Mouse (Mus musculus) adrenal gland, postnatal 25 days (tissue): Measurements from ENCODE around the gene Mia2. TPM values are rescaled to one million over a fixed set of nuclear protein-coding genes. Genes with fewer than 3 reads are reported as not detected.
"Not testable (repeated sequence)": the region's sequence is repeated elsewhere in the genome, so short reads cannot be mapped to it uniquely, and the experiment has no call there.

Experiments used
- DNase-seq: peaks from one replicate; pipeline ENCODE4 v3.0.0; 2021; ENCODE audit warnings: mixed read lengths
- total RNA-seq: library from RNA; stranded (reverse); gene quantifications from 2 replicates; pipeline ENCODE4 v1.2.3, GENCODE M21; 2021

Gene Mia2
- total RNA-seq, 1 experiment from 2014 or later: 165 TPM

DNA sequence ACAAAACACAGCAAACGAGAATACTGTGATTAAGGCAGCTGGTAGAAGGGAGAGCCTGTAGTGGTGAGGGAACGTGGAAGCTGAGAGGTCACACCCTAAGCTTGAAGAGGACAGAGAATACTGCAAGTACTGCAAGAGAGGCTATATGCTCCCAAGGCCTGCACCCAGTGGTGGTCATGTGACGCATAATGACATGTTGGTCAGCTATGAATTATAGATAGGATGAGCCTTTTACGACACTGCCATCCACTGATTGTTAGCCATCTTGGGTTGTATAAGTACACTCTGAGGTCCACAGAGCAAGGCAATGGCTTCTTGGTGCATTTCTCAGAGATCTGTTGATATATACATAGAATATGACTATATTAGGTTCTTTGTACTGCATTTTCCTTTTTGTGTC, 71.0 kb downstream of the Mia2 start:
- no peak for DNase-seq

DNA sequence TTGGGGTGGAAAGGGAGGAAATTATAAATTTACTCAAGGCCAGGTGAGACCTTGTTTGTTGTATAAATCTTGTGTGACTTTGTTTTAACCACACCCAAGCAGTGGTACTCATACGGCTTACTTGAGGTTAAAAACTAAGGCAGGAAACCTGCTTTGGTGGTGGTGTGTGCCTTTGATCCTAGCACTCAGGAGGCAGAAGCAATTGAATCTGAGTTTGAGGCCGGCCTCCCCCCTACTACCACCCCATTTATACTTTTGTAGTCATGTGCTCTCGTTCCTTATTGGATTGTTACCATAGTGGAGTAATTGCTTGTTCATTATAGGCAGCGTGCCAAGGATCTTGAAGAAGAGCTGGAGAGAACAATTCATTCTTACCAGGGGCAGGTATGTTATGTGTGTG, 74.3 kb downstream of the Mia2 start:
- DNase-seq: no peak

DNA sequence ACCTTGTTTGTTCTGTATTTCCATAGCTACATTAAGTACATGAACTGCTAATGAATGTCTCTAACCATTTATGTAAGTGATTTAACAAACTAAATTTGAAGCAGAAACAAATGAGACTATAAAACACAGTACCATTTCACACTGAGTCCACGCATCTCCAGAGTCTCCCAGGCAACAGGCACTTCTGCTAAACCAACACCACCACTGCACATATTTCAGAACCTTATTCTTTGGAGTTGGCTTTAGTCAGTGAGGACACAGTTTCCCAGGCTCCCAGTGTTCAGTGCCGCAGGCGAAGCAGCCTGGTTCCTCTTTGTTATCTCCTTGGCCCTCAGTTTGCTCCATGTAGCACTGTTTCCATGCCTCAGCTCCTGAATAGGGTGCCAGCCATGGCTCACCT, 82.2 kb downstream of the Mia2 start:
- no peak for DNase-seq

DNA sequence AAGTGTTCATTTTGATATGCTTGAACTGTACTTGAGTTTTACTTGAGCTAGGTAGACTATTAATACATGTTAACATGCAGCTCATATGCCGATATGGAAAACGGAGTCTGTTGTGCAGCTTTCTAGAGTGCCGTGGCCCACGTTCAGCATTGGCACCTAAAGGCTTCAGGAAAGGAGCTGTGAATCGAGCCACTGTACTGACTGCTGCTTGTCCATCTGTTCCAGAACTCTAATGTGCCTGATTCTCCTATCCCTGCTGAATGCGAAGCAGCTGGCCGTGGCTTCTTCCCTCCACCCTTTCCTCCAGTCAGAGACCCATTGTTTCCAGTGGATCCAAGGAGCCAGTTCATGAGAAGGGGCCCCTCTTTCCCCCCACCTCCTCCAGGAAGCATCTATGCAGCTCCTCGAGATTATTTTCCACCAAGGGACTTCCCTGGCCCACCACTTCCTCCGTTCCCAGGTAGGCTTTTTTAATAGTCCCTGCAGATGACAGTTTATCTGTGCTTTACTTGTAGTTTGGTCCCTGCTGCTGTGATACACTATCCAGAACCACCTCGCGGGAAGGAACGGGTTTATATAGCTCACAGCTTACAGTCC, 92.6 kb downstream of the Mia2 start:
- DNase-seq: no peak

DNA sequence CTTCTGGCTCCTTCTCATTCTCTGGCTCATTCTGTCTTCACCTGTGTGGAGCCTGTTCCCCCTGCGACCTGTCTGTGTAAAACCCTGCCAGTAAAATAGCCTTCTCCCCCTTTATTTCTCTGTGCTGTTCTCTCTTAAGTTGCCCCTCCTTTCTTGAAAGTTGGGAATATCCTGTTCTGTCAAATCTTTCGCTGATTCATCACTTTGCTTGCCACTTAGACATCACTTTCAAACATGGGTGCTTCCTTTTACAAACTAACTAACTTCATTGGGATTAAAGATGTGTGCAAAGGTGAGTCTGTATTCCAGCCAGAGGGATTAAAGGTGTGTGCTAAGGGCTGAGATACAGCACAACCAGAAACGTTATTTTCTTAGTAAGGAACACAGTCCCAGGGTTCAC, 98.0 kb downstream of the Mia2 start:
- no peak for DNase-seq

DNA sequence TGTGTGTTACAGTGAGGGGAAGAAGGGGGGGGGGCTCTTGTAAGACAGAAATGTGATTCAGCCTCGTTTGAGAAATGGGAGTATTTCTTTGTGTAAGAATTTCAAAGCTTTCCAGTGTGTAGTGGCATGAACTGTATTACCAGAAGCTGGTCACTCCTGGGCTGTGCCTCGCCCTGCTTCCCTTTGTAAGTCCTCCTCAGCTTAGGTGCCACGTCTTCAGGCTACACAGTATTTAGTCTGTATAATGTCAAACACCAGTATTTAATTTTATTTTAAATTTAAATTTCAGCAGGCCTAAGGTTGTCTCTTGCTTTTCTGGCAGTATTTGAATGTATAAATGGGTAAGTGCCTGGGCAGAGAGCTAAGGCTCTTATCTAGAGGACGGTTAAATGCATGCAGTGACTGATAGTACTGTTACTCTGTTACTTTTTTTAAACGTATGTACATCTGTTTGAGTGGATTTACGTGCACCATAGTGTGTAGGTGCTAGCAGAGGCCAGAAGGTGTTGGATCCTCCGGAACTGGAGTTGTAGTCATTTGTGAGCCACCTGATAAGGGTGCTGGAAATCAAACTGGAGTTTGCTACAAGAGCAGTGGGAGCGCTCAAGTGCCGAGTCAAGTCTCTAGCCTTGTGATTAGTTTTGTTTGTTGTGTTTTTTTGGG, 98.9 kb downstream of the Mia2 start:
- DNase-seq: no peak

DNA sequence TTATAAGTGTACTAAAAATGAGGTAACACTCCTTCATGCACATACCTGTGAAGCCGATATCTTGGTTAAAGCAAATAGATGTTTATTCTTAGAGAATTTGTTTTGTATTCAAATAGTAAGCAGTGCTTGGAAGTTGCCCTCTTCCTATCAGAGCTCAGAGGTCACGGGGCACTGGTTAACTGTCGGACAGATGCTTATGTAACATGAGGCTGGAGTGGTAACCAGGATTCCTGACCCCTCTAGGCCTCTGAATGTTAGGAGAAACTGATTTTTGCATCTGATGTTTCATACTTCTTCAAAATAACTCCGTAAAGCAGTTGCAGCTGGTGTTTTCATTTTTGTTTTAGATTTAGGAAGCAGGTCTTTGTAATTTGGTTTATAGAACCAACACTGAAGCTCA, 99.5 kb downstream of the Mia2 start:
- no peak for DNase-seq

DNA sequence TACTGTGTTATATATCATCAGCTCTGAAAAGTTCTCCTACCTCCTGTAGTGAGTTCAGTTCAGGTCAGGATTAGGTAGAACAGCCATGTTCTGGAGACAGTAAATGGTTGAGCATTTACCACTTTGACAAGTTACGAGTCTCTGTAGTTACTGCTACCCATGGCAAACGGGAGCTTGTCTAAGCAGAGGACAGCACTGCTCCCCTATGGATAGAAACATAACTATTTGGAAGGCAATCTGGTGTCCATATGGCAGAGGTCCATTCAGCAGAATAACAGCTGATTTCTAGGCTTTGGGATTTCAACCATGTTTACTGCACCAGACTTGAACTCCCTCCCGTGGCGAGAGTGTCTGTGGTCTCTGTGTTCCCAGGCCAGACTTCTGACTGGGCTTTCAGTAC, 100.3 kb downstream of the Mia2 start:
- DNase-seq: no peak

DNA sequence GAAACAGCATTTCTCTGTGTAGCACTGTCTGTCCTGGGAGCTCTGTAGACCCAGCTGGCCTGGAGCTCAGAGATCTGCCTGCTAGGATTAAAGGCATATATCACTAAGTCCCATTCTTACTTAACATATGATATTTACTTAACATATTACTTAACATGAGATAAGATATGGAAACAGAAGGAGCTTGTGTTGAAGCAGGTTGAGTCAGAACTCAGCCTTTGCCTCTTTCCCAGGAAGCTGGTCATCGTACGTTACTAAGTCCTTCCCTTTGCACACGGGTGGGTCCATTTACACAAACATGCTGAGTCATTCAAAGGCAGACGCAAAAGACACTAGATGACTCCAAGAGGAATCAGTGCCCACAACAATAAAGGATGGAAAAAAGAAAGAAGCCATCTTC, 103.2 kb downstream of the Mia2 start:
- no peak for DNase-seq

DNA sequence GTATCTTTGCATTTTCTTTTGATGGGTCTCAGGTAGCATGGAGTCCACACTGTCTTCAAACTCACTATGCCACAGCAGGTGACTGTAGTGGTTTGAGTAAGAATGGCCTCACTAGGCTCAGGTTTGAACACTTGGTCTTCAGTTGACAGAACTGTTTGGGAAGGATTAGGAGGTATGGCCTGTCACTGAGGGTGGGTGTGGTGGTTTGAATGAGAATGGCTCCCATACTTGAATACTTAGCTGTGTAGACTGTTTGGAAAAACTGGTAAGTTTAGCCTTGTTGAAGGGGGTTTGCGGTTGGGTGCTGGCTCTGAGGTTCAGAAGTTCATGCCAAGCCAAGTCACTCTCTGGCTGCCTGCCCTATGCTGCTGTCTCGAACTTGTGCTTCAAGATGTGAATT, 103.8 kb downstream of the Mia2 start:
- DNase-seq: no peak

DNA sequence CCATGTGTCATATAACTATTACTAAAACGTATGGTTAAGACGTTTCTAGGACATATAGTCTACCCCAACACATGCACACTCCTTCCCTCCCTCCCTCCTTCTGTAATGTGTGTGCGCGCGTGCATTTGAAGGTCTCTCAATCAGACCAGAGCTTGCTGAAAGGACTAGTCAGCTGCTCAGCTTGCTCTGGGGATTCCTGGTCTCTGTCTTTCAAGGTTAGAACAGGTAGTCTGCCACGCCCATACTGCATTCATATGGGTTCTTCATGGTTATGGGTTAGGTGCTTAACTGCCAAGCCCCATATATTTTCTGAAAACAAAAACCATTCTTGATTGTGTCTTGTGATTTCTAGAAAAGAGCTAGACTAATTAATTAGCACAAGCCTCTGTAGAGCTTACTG, 110.0 kb downstream of the Mia2 start:
- DNase-seq: no peak

DNA sequence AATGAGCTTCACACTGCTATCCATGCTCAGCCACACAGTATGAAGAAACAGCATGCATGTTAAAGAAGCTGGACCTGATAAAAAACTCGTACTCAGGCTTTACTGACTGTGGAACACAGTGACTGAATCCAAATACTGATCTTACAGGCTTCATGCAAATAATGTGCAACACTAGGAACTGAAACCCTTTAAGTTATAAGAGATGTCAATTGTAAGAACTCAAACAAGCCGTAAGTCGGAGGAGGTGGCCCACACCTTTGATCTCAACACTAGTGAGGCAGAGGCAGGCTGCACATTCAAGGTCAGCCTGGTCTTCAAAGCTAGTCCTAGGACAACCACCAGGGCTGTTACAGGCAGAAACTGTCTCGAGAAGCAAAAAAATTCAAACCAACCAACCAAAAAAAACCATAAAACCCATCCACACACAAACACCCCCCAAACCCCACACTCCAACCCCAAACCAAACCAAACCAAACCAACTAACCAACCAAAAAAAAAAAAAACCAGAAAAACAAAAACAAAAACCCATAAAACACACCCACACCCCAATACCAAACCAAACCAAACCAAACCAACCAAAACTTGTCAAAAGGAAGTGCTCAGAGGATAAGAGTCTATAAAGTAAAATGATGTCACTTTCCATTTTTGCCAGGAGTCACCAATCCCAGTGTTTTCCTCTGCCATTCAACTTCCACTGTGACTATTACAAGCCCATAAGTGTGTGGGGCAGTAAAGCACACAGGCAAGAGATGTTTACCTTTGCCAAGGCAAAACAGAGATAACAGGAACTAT, 110.8 kb downstream of the Mia2 start:
- no peak for DNase-seq

DNA sequence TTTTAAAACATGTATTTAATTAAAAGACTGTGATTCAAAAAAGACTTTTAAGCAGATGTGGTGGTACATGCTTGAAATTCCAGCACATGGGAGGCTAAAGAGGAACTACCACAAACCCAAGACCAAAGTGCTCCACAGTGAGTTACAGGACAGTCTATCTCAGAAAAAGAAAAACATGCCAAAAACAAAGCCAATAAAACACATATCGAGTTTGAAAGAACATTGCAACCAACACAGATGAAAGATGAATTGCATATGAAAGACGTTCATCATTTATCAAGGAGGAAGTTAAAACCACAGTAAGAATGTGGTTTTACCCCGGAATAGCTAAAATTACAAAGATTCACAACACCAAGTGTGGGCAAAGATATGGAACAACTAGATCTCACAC, 111.4 kb downstream of the Mia2 start:
- no peak for DNase-seq

DNA sequence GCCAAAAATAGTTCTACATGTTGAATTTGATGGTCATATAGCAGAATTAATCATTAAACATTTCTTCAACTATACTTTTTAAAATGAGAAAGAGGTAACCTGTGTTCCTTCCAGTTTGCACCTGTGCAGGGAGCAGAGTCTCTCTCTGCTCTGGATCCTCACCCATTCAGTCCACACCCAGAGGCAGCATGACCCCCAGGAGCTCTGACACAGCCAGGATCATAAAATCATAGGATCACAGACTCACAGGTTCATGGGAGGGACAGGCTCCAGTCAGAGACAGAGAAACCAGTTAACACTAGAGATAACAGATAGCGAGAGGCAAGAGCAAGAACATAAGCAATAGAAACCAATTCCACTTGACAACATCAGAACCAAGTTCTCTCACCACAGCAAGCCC, 112.2 kb downstream of the Mia2 start:
- DNase-seq: no peak

DNA sequence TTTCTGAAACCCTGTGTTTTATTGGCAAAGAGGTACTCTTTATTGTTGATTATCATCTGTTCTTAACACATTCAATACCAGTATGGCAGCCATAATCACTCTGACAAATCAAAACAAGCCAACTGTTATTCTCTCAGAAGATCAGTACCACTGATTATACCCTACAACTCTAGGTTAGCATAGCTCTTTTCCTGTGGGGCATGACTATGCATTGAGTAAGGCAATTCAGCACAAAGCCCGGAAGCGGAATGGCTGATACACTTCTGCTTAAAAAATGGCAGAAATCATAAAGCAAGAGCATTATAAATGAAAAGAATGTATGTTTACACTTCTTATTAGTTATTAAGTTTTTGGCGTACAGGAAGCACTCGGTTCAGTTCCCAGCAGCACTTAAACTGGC, 120.6 kb downstream of the Mia2 start:
- no peak for DNase-seq

DNA sequence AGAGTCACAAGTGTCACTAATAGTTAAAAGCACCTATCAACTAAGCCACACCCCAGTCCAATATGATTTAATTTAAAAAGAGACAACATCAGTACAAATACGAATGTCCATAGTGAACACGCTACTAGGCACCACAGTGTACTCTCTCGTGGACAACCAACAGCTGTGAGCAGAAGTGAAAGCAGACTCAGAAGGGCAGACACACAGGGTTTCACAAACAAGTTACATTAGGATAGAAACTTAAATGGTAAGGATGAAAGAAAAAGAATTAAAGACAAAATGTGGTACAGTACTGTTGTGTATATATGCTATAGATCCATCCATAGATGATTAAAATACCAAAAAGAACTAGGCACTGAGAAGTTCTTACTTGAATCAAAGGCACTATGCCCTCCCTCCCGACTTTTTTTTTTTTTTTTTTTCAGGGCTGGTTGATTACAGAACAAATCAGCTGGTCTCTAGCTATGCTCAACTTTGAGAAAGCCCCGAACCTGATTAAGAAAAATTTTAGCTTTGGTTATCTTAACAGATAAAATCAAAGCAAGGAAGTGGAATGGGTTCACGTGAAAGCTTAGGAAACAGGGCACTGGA, 121.2 kb downstream of the Mia2 start:
- DNase-seq: no peak

DNA sequence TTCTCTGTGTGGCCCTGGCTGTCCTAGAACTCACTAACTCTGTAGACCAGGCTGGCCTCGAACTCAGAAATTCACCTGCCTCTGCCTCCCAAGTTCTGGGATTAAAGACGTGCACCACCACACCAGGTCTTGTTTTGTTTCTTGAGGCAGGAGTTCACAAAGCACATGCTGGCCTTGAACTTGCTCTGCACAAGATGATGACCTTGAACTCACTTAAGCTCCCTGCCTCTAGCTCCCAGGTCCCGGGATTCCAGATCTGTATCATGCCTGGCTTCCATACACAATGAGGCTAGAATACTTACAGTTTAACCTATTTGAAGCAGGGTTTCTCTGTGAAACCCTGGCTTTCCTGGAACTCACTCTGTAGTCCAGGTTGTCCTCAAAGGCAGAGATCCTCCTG, 121.7 kb downstream of the Mia2 start:
- DNase-seq: no peak

DNA sequence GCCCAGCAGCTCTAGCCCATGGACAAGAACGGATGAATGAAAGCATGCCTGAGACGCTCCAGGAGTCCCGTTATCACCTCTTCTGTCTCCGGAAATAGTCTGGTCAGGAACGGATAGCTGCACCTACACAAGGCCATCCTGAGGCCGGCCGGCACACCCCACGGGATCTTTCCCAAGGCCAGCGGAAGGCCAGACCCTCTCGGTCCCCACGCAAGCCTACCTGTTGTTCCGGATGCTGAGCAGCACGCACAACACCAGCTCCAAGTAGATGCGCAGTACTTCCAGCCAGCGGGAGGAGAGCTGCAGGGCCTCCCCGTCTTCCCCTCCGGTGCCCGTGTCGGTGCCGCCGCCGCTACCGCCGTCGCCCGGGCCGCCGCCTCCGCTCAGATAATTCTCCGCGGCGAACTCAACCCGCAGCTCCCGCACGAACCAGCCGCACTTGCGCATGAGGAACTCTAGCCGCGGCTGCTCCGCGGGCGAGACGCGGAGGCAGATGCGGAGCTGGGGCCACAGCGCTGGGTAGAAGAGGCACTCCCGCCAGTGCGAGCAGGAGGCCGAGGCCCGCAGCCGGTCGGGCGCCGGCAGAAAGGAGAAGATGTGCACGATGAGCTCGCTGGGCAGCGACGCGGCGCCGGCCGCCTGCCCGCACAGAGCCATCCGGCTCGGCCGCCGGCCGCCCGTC, 123.2 kb downstream of the Mia2 start:
- DNase-seq: peak; percentile 27

DNA sequence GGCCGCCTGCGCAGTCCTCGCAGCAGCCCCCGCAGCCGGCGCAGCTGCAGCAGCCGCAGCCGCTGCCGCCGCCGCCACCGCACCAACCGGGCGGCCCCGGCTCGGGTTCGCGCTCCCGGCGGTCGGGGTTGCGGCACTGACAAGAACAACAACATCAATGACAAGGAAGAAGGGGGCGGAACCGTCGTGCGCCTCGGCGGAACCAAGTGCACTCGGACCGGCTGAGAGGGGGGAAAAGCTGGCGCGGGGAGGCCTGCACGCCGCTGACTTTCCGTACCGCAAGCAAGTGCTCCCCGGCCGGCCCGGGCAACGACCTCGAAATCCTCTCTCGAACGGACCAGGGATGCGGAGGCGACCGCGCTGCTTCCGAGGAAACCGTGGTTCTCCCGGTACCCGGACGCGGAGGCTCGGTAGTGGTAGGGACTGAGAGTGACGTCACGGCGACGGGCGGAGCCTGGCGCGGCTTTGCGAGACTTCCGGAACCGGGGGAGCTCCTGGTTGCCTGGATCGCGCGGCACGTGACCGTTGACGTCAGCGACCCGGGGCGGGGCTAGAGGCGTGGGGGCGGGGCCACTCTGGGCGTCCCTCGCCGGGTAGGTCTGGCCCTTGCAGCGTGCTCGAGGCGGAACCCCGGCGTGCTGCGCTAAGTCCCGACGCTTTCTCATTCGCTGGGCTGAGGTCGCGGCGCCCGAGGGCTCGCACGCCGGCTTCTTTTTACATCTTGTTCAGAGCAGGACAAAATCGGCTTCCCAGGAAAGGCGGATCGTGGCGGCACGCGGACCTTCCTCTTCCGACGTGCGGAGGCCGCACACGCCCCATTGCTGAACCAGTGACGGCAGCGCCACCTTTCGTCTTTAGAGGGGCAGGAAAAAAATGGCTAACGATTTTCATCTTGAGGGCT, 124.0 kb downstream of the Mia2 start, which contains the start of gene Fbxo33:
Gene Fbxo33 (minus strand): TSS at position 401 of the 901 bp plus-strand sequence.
- peak; percentile 97 for DNase-seq

DNA sequence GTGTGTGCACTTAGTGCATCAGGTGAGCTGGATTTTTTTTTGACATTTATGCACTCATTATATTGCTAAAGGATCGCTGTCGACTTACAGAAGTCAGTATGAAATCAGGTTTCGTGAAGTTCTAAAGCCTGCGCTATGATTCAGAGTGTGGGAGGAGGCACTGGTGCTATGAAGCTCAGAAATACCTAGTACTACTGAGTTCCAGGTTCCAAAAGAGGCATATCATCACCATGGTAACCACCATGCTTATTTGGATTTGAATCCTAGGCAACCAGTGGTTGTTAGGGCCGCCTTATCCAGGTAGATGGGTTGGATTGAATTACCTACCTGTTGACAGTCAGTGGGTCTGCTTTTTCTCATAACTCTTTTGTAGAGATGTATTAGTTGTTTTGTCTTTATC, 132.8 kb downstream of the Mia2 start:
- DNase-seq: no peak

DNA sequence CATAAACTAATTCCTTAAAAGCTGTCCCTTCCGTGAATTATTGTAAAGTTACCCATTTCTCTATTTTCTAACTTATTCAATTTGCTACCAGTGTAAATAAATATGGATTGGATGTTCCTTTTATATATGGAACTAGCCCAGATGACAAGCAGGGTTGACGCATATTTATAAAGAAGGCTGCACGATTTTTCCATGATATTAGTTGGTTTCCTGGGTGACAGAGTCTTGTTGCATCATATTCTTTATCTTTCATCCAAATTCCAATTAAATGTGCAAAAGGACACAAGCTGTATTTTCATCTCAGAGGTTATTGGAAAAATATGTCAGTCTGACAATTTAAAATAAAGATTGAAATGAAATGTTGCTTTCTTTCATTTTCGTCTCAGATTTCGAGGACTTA, 142.8 kb downstream of the Mia2 start:
- DNase-seq: no peak

DNA sequence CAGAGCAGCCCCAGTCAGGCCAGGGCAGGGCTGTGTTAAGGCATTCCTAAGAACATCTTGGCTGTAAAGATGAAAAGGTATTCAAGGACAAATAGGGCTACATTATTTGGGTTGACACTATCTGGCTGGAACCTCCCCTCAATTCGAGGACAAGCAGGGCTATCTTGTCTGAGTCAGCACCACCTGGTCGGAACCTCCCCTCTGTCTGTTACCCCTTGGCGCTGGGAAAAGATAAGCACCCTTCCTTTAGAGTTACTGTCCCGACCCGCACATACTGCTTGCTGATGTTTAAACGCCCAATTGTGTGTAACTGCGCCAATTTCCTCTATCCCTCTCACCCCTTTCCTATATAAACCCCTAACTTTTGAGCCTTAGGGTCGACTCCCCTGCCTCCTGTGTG, 145.4 kb downstream of the Mia2 start:
- DNase-seq: not testable (repeated sequence)
